Comparison of ENCODE assay signal across 11 mouse cellular contexts in the genomic region with DNA sequence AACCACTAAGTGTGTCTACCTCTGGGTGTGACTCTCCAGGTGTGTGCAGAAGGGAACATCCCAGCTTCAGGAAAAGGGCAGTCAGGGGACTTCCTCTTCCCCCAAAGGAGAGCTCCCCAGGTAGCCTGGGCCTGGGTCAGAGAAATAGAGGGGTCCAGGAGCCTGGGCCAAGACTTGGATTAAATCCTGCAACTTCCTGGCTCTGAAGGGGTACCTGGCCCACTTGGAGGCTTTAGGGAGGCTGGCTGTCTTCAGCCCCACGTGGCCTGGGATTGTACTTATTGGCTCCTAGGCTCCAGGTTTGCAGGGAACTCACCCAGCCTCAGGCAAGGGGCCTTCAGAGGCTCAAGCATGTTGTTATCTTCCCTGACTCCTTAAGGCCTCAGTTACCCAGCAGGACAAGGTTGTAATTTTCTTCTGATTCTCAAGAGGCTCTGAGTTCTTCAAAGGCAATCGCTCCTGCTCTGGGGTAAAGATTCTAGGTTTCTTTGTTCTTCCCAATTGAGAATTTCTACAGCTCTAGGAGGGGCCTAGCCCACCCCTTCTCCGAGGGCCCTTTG. TPM values are rescaled to one million over a fixed set of nuclear protein-coding genes. Genes with fewer than 3 reads are reported as not detected.
A peak's percentile ranks its signal among the peaks of the same experiment; 100 is the strongest.
DNase-seq lines count a peak whose midpoint lies in the region; ATAC-seq lines count a peak whose summit lies in the region.
"Had no signal": no experiment of that assay in that cellular context is flagged by ENCODE, and none has a peak within 500 bp of the region (broad histone marks: within the 10 kb centered on the region; RNA-seq: fewer than 3 reads in every experiment).

No protein-coding gene starts in this region.

- no peak overlapping the region for H3K4me3 ChIP-seq in forebrain, embryonic 10.5 days
- no peak overlapping the region for H3K4me3 ChIP-seq in forebrain, embryonic 15.5 days
- no peak overlapping the region for H3K4me3 ChIP-seq in lung, embryonic 16.5 days (ENCODE audit: low read length)
- no peak overlapping the region for H3K4me3 ChIP-seq in intestine, embryonic 15.5 days (replicated peaks)
- no peak overlapping the region for H3K4me3 ChIP-seq in midbrain, embryonic 12.5 days

- peak overlapping the region; percentile 76 for H3K27ac ChIP-seq in forebrain, embryonic 10.5 days
- no peak overlapping the region; the same call in 1 of the 2 replicates for H3K27ac ChIP-seq in forebrain, embryonic 15.5 days (replicated peaks)
- H3K27ac ChIP-seq in lung, embryonic 16.5 days (ENCODE audit: low read length): peak overlapping the region; percentile 86
- peak overlapping the region; percentile 89 for H3K27ac ChIP-seq in intestine, embryonic 15.5 days
- H3K27ac ChIP-seq in midbrain, embryonic 12.5 days (replicated peaks): peak overlapping the region; percentile 1; the same call in 1 of the 2 replicates

- no peak overlapping the region for H3K9ac ChIP-seq in forebrain, embryonic 15.5 days (replicated peaks)
- H3K9ac ChIP-seq in lung, embryonic 16.5 days (ENCODE audit: low read length): no peak overlapping the region
- H3K9ac ChIP-seq in intestine, embryonic 15.5 days: 0 out of 2 replicates have a peak overlapping the region, but pooled peaks have one; percentile 10
- H3K9ac ChIP-seq in midbrain, embryonic 12.5 days (replicated peaks): no peak overlapping the region

- DNase-seq in forebrain, embryonic 10.5 days (ENCODE audit: extremely low spot score, low spot score): no peak
- no peak for DNase-seq in lung, postnatal 14 days
- no peak for DNase-seq in MN1 (ENCODE audit: low spot score)
- DNase-seq in layer of hippocampus, postnatal 10 days (ENCODE audit: low spot score in 2 of 2): no peak
- DNase-seq: cerebellum, adult 11-12 months had no signal

- WGBS in forebrain, embryonic 10.5 days: 46% methylated on average over 3 of the region's 3 CpGs
- 31% methylated on average over 3 of the region's 3 CpGs for WGBS in forebrain, embryonic 15.5 days
- WGBS in lung, embryonic 16.5 days: 43% methylated on average over 3 of the region's 3 CpGs
- 44% methylated on average over 3 of the region's 3 CpGs for WGBS in intestine, embryonic 15.5 days
- WGBS in midbrain, embryonic 12.5 days: 40% methylated on average over 3 of the region's 3 CpGs

- H3K27me3 ChIP-seq in forebrain, embryonic 10.5 days (ENCODE audit: poor library complexity, severe bottlenecking): peaks cover 7% of the 10 kb centered on the region; the same call in 1 of the 2 replicates
- H3K27me3 ChIP-seq in forebrain, embryonic 15.5 days: no peaks in the 10 kb centered on the region
- no peaks in the 10 kb centered on the region for H3K27me3 ChIP-seq in lung, embryonic 16.5 days (ENCODE audit: control insufficient read depth, insufficient read depth, low read depth, low read length)
- no peaks in the 10 kb centered on the region for H3K27me3 ChIP-seq in intestine, embryonic 15.5 days (replicated peaks)
- peaks cover 19% of the 10 kb centered on the region for H3K27me3 ChIP-seq in midbrain, embryonic 12.5 days

- no peak overlapping the region for H3K4me2 ChIP-seq in forebrain, embryonic 15.5 days (replicated peaks)
- no peak overlapping the region for H3K4me2 ChIP-seq in lung, embryonic 16.5 days (ENCODE audit: low read depth, low read length)
- H3K4me2 ChIP-seq in intestine, embryonic 15.5 days (replicated peaks): peak overlapping the region; percentile 35; the same call in 1 of the 2 replicates
- H3K4me2 ChIP-seq in midbrain, embryonic 12.5 days (replicated peaks): no peak overlapping the region

- ATAC-seq in forebrain, embryonic 15.5 days (replicated peaks): no peak
- ATAC-seq in lung, embryonic 16.5 days (ENCODE audit: low read depth): peak; percentile 64
- peak; percentile 36; the same call in 1 of the 2 replicates for ATAC-seq in intestine, embryonic 15.5 days
- ATAC-seq in midbrain, embryonic 12.5 days (ENCODE audit: low FRiP score, low read depth): no peak

- H3K9me3 ChIP-seq in forebrain, embryonic 10.5 days: no peaks in the 10 kb centered on the region
- no peaks in the 10 kb centered on the region for H3K9me3 ChIP-seq in forebrain, embryonic 15.5 days
- no peaks in the 10 kb centered on the region for H3K9me3 ChIP-seq in lung, embryonic 16.5 days (ENCODE audit: control insufficient read depth, low read length)
- no peaks in the 10 kb centered on the region for H3K9me3 ChIP-seq in intestine, embryonic 15.5 days
- H3K9me3 ChIP-seq in midbrain, embryonic 12.5 days: no peaks in the 10 kb centered on the region

- peaks cover 46% of the 10 kb centered on the region for H3K4me1 ChIP-seq in forebrain, embryonic 10.5 days
- peaks cover 13% of the 10 kb centered on the region for H3K4me1 ChIP-seq in forebrain, embryonic 15.5 days
- H3K4me1 ChIP-seq in lung, embryonic 16.5 days (replicated peaks; ENCODE audit: control insufficient read depth, insufficient read depth, low read length): peaks cover 27% of the 10 kb centered on the region
- H3K4me1 ChIP-seq in intestine, embryonic 15.5 days (replicated peaks): peaks cover 41% of the 10 kb centered on the region
- H3K4me1 ChIP-seq in midbrain, embryonic 12.5 days: 0 out of 2 replicates have a peak, but pooled peaks cover 2% of the 10 kb centered on the region

- no peaks in the 10 kb centered on the region for H3K36me3 ChIP-seq in forebrain, embryonic 10.5 days (replicated peaks)
- no peaks in the 10 kb centered on the region for H3K36me3 ChIP-seq in forebrain, embryonic 15.5 days
- no peaks in the 10 kb centered on the region for H3K36me3 ChIP-seq in lung, embryonic 16.5 days (ENCODE audit: control insufficient read depth, insufficient read depth, low read length)
- no peaks in the 10 kb centered on the region for H3K36me3 ChIP-seq in intestine, embryonic 15.5 days
- H3K36me3 ChIP-seq in midbrain, embryonic 12.5 days: no peaks in the 10 kb centered on the region

RNA-seq across cellular contexts. Expression of a gene that starts 12.5 kb away (rescaled TPM):
- not detected in 2 replicates for polyA plus RNA-seq in forebrain, embryonic 10.5 days (2016; fragmentation: Nextera tagmentation; extraction: Ambion mirVana)
- not detected in 2 replicates for polyA plus RNA-seq in forebrain, embryonic 15.5 days (2015; fragmentation: Nextera tagmentation; extraction: Ambion mirVana)
- not detected in 2 replicates for polyA plus RNA-seq in lung, embryonic 16.5 days (2015; fragmentation: Nextera tagmentation; extraction: Ambion mirVana)
- polyA plus RNA-seq in intestine, embryonic 15.5 days (2015; fragmentation: Nextera tagmentation; extraction: Ambion mirVana): 1.1 and 1.2 TPM in 2 replicates
- polyA plus RNA-seq in midbrain, embryonic 12.5 days (2016; fragmentation: Nextera tagmentation; extraction: Ambion mirVana): not detected in 2 replicates
- total RNA-seq in layer of hippocampus, postnatal 10 days (2021): not detected
- total RNA-seq: layer of hippocampus, adult 18-20 months had no signal
- polyA plus RNA-seq: embryonic facial prominence, embryonic 14.5 days had no signal

RNA-seq across cellular contexts. Expression of a gene that starts 20.9 kb away (rescaled TPM):
- polyA plus RNA-seq in forebrain, embryonic 10.5 days (2016; fragmentation: Nextera tagmentation; extraction: Ambion mirVana): 0.28 and 0.37 TPM in 2 replicates
- 0.11 and 0.29 TPM in 2 replicates for polyA plus RNA-seq in forebrain, embryonic 15.5 days (2015; fragmentation: Nextera tagmentation; extraction: Ambion mirVana)
- 0.28 and 0.55 TPM in 2 replicates for polyA plus RNA-seq in lung, embryonic 16.5 days (2015; fragmentation: Nextera tagmentation; extraction: Ambion mirVana)
- polyA plus RNA-seq in intestine, embryonic 15.5 days (2015; fragmentation: Nextera tagmentation; extraction: Ambion mirVana): 97.1 and 104 TPM in 2 replicates
- polyA plus RNA-seq in midbrain, embryonic 12.5 days (2016; fragmentation: Nextera tagmentation; extraction: Ambion mirVana): 0.18 and 0.24 TPM in 2 replicates
- total RNA-seq in layer of hippocampus, postnatal 10 days (2021): not detected
- total RNA-seq: layer of hippocampus, adult 18-20 months had no signal

Comparison
In these comparisons a context has a peak if more than half of its experiments do, and no peak if none do; other contexts are left out.
1. ATAC-seq: peak in lung, embryonic 16.5 days (single experiment) and intestine, embryonic 15.5 days (single experiment); none in forebrain, embryonic 15.5 days (single experiment) and midbrain, embryonic 12.5 days (single experiment).
2. RNA of a gene that starts 20.9 kb away (polyA plus RNA-seq): 97.1 to 104 TPM in intestine, embryonic 15.5 days; 0.28 to 0.37 TPM in forebrain, embryonic 10.5 days, 0.11 to 0.29 TPM in forebrain, embryonic 15.5 days, 0.28 to 0.55 TPM in lung, embryonic 16.5 days and 0.18 to 0.24 TPM in midbrain, embryonic 12.5 days; every median in the first group is over 10 times any median in the second.